Mouse (Mus musculus): ENCODE data around the gene Dcaf4.

DNA sequence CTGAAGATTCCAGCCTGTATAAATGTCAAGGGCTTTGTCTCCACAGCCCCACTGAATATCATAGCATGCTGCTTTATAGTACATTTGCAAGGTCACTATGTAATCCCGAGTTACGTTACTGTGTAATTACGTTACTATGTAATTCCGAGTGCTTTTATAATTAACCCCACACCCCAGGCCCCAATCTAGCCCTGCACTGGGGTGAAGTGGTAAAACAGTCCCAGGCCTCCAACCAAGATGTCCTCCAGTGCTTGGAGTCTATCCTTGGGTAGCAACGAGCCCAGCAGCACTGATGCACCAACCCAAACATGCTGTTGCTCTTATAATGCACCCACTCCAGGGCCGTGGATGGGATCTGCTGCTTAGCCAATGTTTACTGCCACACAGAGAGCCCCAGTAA is 2.8 kb downstream of the Dcaf4 start:
- TF ChIP-seq CTCF (IDR thresholded peaks at IDR 0.05; ENCODE audit: low read depth) (no peak), EP300 (IDR thresholded peaks at IDR 0.05; ENCODE audit: low read depth) (no peak)
